Mouse (Mus musculus): ENCODE data around the gene Ppm1h. TPM values are rescaled to one million over a fixed set of nuclear protein-coding genes. Genes with fewer than 3 reads are reported as not detected.

The Ppm1h gene
- polyA plus RNA-seq, 1 experiment from 2014 or later: 34.3 TPM

DNA sequence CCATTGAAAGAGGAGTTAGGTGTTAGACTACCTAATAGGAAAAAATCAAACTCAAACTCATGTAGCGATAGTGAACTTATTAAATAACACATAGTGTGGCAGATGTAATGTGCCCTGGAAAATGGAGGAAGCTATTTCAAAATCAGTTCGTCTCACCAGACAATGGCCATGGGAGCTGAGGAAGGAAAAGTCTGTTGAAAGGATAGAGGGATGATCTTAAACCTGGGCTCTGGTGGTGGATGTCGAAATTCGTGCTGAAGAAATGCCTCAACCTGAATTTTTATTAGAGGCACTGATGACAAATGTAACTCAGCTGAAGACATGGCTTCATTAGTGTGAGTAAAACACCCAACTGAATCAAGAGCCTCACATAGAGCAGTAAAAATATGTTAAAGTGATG, 6.5 kb upstream of the Ppm1h start:
- ATAC-seq (ENCODE audit: low FRiP score) (no peak), DNase-seq (ENCODE audit: low spot score) (no peak)
- no peak overlapping the region for H3K4me2 ChIP-seq (replicated peaks)
- no peaks in the 10 kb centered on the region for H3K36me3 ChIP-seq (replicated peaks; ENCODE audit: control insufficient read depth, insufficient read depth)
- H3K4me1 ChIP-seq (replicated peaks; ENCODE audit: control insufficient read depth, insufficient read depth, low read length): no peaks in the 10 kb centered on the region
- H3K27me3 ChIP-seq (ENCODE audit: control insufficient read depth, insufficient read depth, low read length): no peaks in the 10 kb centered on the region
- H3K9me3 ChIP-seq (ENCODE audit: control insufficient read depth, low read length): no peaks in the 10 kb centered on the region
- H3K9ac ChIP-seq: no peak overlapping the region
- H3K4me3 ChIP-seq (replicated peaks; ENCODE audit: low read length): no peak overlapping the region
- no peak overlapping the region for H3K27ac ChIP-seq
- WGBS: 89% methylated on average over 4 of the region's 4 CpGs

- peak overlapping the region; percentile 98 for H3K4me2 ChIP-seq (replicated peaks)
- H3K27ac ChIP-seq: peak overlapping the region; percentile 89
- no peak for DNase-seq (ENCODE audit: low spot score)
- WGBS: under 1% methylated on average over 33 of the region's 33 CpGs
- no peaks in the 10 kb centered on the region for H3K9me3 ChIP-seq (ENCODE audit: control insufficient read depth, low read length)
- peak overlapping the region; percentile 68 for H3K4me3 ChIP-seq (replicated peaks; ENCODE audit: low read length)
- H3K4me1 ChIP-seq (replicated peaks; ENCODE audit: control insufficient read depth, insufficient read depth, low read length): 0 out of 2 replicates have a peak, but pooled peaks cover 9% of the 10 kb centered on the region
- peak overlapping the region; percentile 83 for H3K9ac ChIP-seq
- no peaks in the 10 kb centered on the region for H3K36me3 ChIP-seq (replicated peaks; ENCODE audit: control insufficient read depth, insufficient read depth)
- H3K27me3 ChIP-seq (ENCODE audit: control insufficient read depth, insufficient read depth, low read length): no peaks in the 10 kb centered on the region
- no peak; the same call in 1 of the 2 replicates for ATAC-seq (ENCODE audit: low FRiP score)
Observed at GRCm38 (mm10) chr10:122679437-122680045, 979 bp downstream of the Ppm1h start.

DNA sequence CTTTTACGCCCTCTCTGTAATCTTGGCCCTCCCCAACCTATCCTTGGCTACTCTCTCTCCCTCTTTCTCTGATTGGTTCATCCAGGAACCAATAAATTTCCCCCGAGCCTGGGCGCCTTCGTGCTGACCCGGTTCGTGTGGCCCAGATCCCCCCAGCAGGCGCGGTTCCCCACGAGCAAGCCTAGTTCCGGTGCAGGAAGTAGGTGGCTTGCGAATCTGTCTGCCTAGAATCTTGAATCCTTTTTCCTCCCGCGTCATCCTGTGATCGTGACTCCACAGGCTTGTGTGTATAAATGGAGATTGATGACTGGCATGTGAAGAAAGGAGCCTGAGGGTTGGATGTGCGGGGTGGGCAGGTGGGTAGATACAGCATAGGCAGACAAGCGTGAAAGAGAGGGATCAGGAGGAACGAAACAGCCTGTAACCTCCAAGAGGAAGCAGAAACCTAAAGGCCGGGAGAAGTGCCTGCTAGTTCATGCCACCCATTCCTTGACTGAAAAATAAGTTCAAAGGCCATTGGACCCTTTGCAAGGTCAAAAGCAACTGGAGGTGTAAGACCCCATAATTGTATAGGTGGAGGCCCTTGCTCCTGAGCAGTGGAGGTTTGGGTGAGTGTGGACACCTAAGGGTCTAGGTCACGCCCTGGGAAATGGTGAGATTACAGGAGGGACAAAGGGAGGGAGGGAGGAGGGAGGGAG, 2.0 kb downstream of the Ppm1h start:
- no peaks in the 10 kb centered on the region for H3K27me3 ChIP-seq (ENCODE audit: control insufficient read depth, insufficient read depth, low read length)
- WGBS: under 1% methylated on average over 18 of the region's 19 CpGs
- no peaks in the 10 kb centered on the region for H3K9me3 ChIP-seq (ENCODE audit: control insufficient read depth, low read length)
- peak; percentile 41; the same call in 1 of the 2 replicates for ATAC-seq (ENCODE audit: low FRiP score)
- DNase-seq (ENCODE audit: low spot score): peak; percentile 44
- peak overlapping the region; percentile 68 for H3K4me3 ChIP-seq (replicated peaks; ENCODE audit: low read length)
- H3K27ac ChIP-seq: peak overlapping the region; percentile 89
- H3K4me1 ChIP-seq (replicated peaks; ENCODE audit: control insufficient read depth, insufficient read depth, low read length): 0 out of 2 replicates have a peak, but pooled peaks cover 9% of the 10 kb centered on the region
- no peaks in the 10 kb centered on the region for H3K36me3 ChIP-seq (replicated peaks; ENCODE audit: control insufficient read depth, insufficient read depth)
- H3K9ac ChIP-seq: peak overlapping the region; percentile 83
- H3K4me2 ChIP-seq (replicated peaks): peak overlapping the region; percentile 98

- Histone ChIP-seq H3K9me3 (ENCODE audit: control insufficient read depth, low read length) (no peaks in the 10 kb centered on the region), H3K4me2 (replicated peaks) (peak overlapping the region; percentile 38), H3K36me3 (replicated peaks; ENCODE audit: control insufficient read depth, insufficient read depth) (no peaks in the 10 kb centered on the region), H3K27ac (no peak overlapping the region), H3K27me3 (ENCODE audit: control insufficient read depth, insufficient read depth, low read length) (no peaks in the 10 kb centered on the region), H3K9ac (no peak overlapping the region), H3K4me3 (replicated peaks; ENCODE audit: low read length) (0 out of 2 replicates have a peak overlapping the region, but pooled peaks have one; percentile 10), H3K4me1 (replicated peaks; ENCODE audit: control insufficient read depth, insufficient read depth, low read length) (0 out of 2 replicates have a peak, but pooled peaks cover 9% of the 10 kb centered on the region)
- DNase-seq (ENCODE audit: low spot score) (no peak), ATAC-seq (ENCODE audit: low FRiP score) (no peak)
- 19% methylated on average over 4 of the region's 4 CpGs for WGBS
Observed at GRCm38 (mm10) chr10:122681085-122681408, 2.5 kb downstream of the Ppm1h start.

- Histone ChIP-seq H3K36me3 (replicated peaks; ENCODE audit: control insufficient read depth, insufficient read depth) (0 out of 2 replicates have a peak, but pooled peaks cover 3% of the 10 kb centered on the region), H3K4me1 (replicated peaks; ENCODE audit: control insufficient read depth, insufficient read depth, low read length) (0 out of 2 replicates have a peak, but pooled peaks cover 9% of the 10 kb centered on the region), H3K4me3 (replicated peaks; ENCODE audit: low read length) (no peak overlapping the region), H3K9ac (no peak overlapping the region), H3K27ac (no peak overlapping the region), H3K9me3 (ENCODE audit: control insufficient read depth, low read length) (no peaks in the 10 kb centered on the region), H3K27me3 (ENCODE audit: control insufficient read depth, insufficient read depth, low read length) (no peaks in the 10 kb centered on the region), H3K4me2 (replicated peaks) (no peak overlapping the region)
- 77% methylated on average over 5 of the region's 5 CpGs for WGBS
- DNase-seq (ENCODE audit: low spot score) (no peak), ATAC-seq (ENCODE audit: low FRiP score) (no peak)
Observed at GRCm38 (mm10) chr10:122683819-122684330, 5.3 kb downstream of the Ppm1h start.

GRCm38 (mm10) chr10:122685297-122685696, 6.7 kb downstream of the Ppm1h start:
- DNase-seq (ENCODE audit: low spot score): no peak
- 50% methylated on average over 1 of the region's 1 CpGs for WGBS
- Histone ChIP-seq H3K9ac (no peak overlapping the region), H3K27me3 (ENCODE audit: control insufficient read depth, insufficient read depth, low read length) (no peaks in the 10 kb centered on the region), H3K27ac (no peak overlapping the region), H3K4me2 (replicated peaks) (no peak overlapping the region), H3K9me3 (ENCODE audit: control insufficient read depth, low read length) (no peaks in the 10 kb centered on the region), H3K4me3 (replicated peaks; ENCODE audit: low read length) (no peak overlapping the region), H3K4me1 (replicated peaks; ENCODE audit: control insufficient read depth, insufficient read depth, low read length) (0 out of 2 replicates have a peak, but pooled peaks cover 9% of the 10 kb centered on the region), H3K36me3 (replicated peaks; ENCODE audit: control insufficient read depth, insufficient read depth) (0 out of 2 replicates have a peak, but pooled peaks cover 3% of the 10 kb centered on the region)
- ATAC-seq (ENCODE audit: low FRiP score): no peak

DNA sequence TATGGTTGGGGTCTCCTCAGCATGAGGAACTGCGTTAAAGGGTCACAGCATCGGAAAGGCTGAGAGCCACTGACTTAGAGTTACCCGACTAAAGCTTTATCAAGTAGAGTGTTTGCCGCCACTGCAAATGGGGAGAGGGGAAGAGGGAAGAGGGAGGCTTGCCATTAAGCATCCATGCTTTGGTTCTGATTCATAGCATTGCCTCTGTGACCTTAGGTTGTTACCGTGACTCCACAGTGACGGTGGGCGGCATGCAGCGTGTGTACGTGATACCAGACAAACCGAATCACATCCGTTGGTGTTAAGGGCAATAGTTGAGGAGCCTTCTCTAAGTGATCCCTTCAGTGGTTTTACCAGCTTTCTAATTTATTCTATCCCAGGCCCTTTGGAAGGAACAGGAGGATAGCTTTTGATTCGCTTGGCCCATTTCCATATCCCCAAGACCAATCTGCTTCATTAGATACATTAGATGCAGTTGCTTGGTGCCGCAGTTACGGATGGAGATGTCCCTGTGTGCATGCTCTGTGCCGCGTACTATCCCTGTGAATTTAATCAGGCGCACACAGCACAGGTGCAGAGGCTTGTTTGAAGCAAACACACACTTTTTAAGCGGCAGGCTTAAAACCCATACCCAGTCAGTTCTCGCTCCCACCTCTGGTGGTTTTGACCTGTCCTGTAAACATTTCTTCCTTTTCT, 7.4 kb downstream of the Ppm1h start:
- whole genome bisulfite sequencing: 80% methylated on average over 19 of the region's 19 CpGs
- no peak overlapping the region for H3K4me2 ChIP-seq (replicated peaks)
- H3K9me3 ChIP-seq (ENCODE audit: control insufficient read depth, low read length): no peaks in the 10 kb centered on the region
- DNase-seq (ENCODE audit: low spot score) (no peak), ATAC-seq (ENCODE audit: low FRiP score) (no peak)
- 0 out of 2 replicates have a peak, but pooled peaks cover 5% of the 10 kb centered on the region for H3K4me1 ChIP-seq (replicated peaks; ENCODE audit: control insufficient read depth, insufficient read depth, low read length)
- H3K4me3 ChIP-seq (replicated peaks; ENCODE audit: low read length): no peak overlapping the region
- no peak overlapping the region for H3K27ac ChIP-seq
- H3K36me3 ChIP-seq (replicated peaks; ENCODE audit: control insufficient read depth, insufficient read depth): peaks cover 3% of the 10 kb centered on the region; the same call in 1 of the 2 replicates
- no peaks in the 10 kb centered on the region for H3K27me3 ChIP-seq (ENCODE audit: control insufficient read depth, insufficient read depth, low read length)
- no peak overlapping the region for H3K9ac ChIP-seq

DNA sequence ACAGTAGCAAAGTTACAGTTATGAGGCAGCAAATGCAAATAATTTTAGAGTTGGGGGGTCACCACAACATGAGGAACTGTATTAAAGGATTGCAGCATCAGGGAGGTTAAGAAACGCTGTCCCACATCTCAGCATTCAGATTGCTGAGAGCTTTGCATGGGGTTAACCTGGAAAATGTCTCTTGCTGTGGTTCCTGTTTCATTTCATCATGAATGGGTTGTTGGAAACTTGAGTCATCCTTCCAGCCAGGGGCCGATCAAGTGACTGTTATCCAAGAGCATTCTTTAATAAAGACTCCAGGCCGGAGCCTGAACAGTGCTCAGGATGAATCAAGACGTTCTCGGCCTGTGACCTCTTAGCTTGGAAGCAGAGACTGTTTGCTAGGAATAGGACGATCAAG, 12.1 kb downstream of the Ppm1h start:
- Histone ChIP-seq H3K9me3 (ENCODE audit: control insufficient read depth, low read length) (no peaks in the 10 kb centered on the region), H3K4me3 (replicated peaks; ENCODE audit: low read length) (no peak overlapping the region), H3K27me3 (ENCODE audit: control insufficient read depth, insufficient read depth, low read length) (no peaks in the 10 kb centered on the region), H3K9ac (no peak overlapping the region), H3K27ac (no peak overlapping the region), H3K36me3 (replicated peaks; ENCODE audit: control insufficient read depth, insufficient read depth) (peaks cover 3% of the 10 kb centered on the region; the same call in 1 of the 2 replicates), H3K4me1 (replicated peaks; ENCODE audit: control insufficient read depth, insufficient read depth, low read length) (peaks cover 13% of the 10 kb centered on the region; the same call in 1 of the 2 replicates), H3K4me2 (replicated peaks) (no peak overlapping the region)
- DNase-seq (ENCODE audit: low spot score) (no peak), ATAC-seq (ENCODE audit: low FRiP score) (no peak)
- 89% methylated on average over 6 of the region's 6 CpGs for WGBS
